Mouse (Mus musculus) ES-E14 (cell line): Measurements from ENCODE around the gene Otp. TPM values are rescaled to one million over a fixed set of nuclear protein-coding genes. Genes with fewer than 3 reads are reported as not detected.

Experiments used
- DNase-seq: peaks from one replicate; pipeline ENCODE4 v3.0.0-alpha.2; 2013; ENCODE audit warnings: low read depth, low spot score
- H3K27ac ChIP-seq: 2 replicates; pipeline ENCODE4 v1.5.1; 2012; ENCODE audit warnings: low read depth, mild to moderate bottlenecking, low read length, moderate library complexity, mixed read lengths; ENCODE audit not compliant: poor library complexity, insufficient read depth, severe bottlenecking
- H3K36me3 ChIP-seq: 2 replicates; pipeline ENCODE4 v1.6.1; 2012; ENCODE audit warnings: mild to moderate bottlenecking, low read length, moderate library complexity, mixed read lengths; ENCODE audit not compliant: control insufficient read depth, poor library complexity, insufficient read depth, severe bottlenecking
- H3K4me1 ChIP-seq, 2 experiments: fragments of 150-350 bp in 1 of 2; sonication (generic) in 1 of 2; 2 replicates each; pipeline ENCODE4 v1.6.1; 2012; ENCODE audit warnings: low read length in 2 of 2, mild to moderate bottlenecking in 1 of 2, mixed read lengths in 1 of 2; ENCODE audit not compliant: control insufficient read depth in 2 of 2, insufficient read depth in 2 of 2, poor library complexity in 1 of 2
- H3K4me3 ChIP-seq, 2 experiments: fragments of 150-350 bp in 1 of 2; sonication (generic) in 1 of 2; 2 replicates each; pipeline ENCODE4 v1.5.1; 2012; ENCODE audit warnings: low read length in 2 of 2, low read depth in 1 of 2, mild to moderate bottlenecking in 1 of 2, mixed read lengths in 1 of 2; ENCODE audit not compliant: insufficient read depth in 1 of 2, poor library complexity in 1 of 2, severe bottlenecking in 1 of 2
- H3K9ac ChIP-seq: 2 replicates; pipeline ENCODE4 v1.6.1; 2012; ENCODE audit warnings: low read depth, mild to moderate bottlenecking, low read length, mixed read lengths; ENCODE audit not compliant: poor library complexity, insufficient read depth, severe bottlenecking
- H3K9me3 ChIP-seq: fragments of 150-350 bp; sonication (generic); 2 replicates; pipeline ENCODE4 v1.6.1; 2012; ENCODE audit warnings: low read depth, mild to moderate bottlenecking, low read length; ENCODE audit not compliant: control insufficient read depth, insufficient read depth
- CHD2 ChIP-seq: IDR thresholded peaks from 2 replicates; pipeline ENCODE4 v1.6.1; 2014; ENCODE audit warnings: mild to moderate bottlenecking, low read depth, low read length, inconsistent platforms
- HCFC1 ChIP-seq: IDR thresholded peaks from 2 replicates; pipeline ENCODE4 v1.6.1; 2012; ENCODE audit warnings: low read length, inconsistent platforms, borderline replicate concordance; ENCODE audit not compliant: insufficient read depth
- MAFK ChIP-seq: IDR thresholded peaks from 2 replicates; pipeline ENCODE4 v1.6.1; 2014; ENCODE audit warnings: mild to moderate bottlenecking, low read depth, low read length, inconsistent platforms; ENCODE audit not compliant: insufficient read depth
- ZC3H11A ChIP-seq: IDR thresholded peaks from 2 replicates; pipeline ENCODE4 v1.6.1; 2012; ENCODE audit warnings: low read depth, mild to moderate bottlenecking, inconsistent platforms, low read length, borderline replicate concordance
- ZNF384 ChIP-seq: IDR thresholded peaks from 2 replicates; pipeline ENCODE4 v1.6.1; 2012; ENCODE audit warnings: low read depth, low read length, inconsistent platforms
- in situ Hi-C, 2 experiments: fragments of 600-800 bp; cut with MboI; formaldehyde crosslinking; loops; one replicate each; pipeline ENCODE4 v1.15.1; 2025; ENCODE audit warnings: low sequenced_read_pairs in 2 of 2, inconsistent platforms in 1 of 2; ENCODE audit not compliant: unreplicated experiment in 2 of 2
- total RNA-seq: library from RNA; depleted of rRNA; stranded (reverse); fragments of 300-350 nt; gene quantifications from 2 replicates; pipeline ENCODE4 v1.2.3, GENCODE M21; 2012; rRNA removed

The Otp gene
- not detected in 2 replicates for total RNA-seq

GRCm38 (mm10) chr13:94875396-94875880, at the start of gene Otp:
Gene Otp, plus strand, starts transcription at chr13:94875602.
- H3K9ac ChIP-seq: no peak within 1 kb of the TSS
- H3K27ac ChIP-seq: no peak within 1 kb of the TSS
- DNase-seq: no peak
- H3K9me3 ChIP-seq: no peaks in the 10 kb centered on the region
- no peak for TF ChIP-seq CHD2
- in situ Hi-C loops: no loop called here
- peaks cover 0 to 2% of the 10 kb centered on the region in 2 experiments; a peak in 1 of 4 replicates for H3K4me1 ChIP-seq
- H3K4me3 ChIP-seq: peak within 1 kb of the TSS; percentile 32; a peak in 3 of 4 replicates
- H3K36me3 ChIP-seq: no peaks in the 10 kb centered on the region

GRCm38 (mm10) chr13:94826389-94826788, 49.0 kb upstream of the Otp start:
- in situ Hi-C loops: no loop called here
- TF ChIP-seq ZNF384: no peak
- Histone ChIP-seq H3K27ac (no peak overlapping the region), H3K4me1 (peaks cover 0 to 2% of the 10 kb centered on the region in 2 experiments; a peak in 3 of 4 replicates), H3K9ac (no peak overlapping the region), H3K4me3 (no peak overlapping the region), H3K36me3 (no peaks in the 10 kb centered on the region), H3K9me3 (no peaks in the 10 kb centered on the region)
- no peak for DNase-seq

- Histone ChIP-seq H3K9ac (no peak overlapping the region), H3K27ac (no peak overlapping the region), H3K9me3 (no peaks in the 10 kb centered on the region), H3K4me1 (peaks cover 0 to 2% of the 10 kb centered on the region in 2 experiments; a peak in 3 of 4 replicates), H3K4me3 (no peak overlapping the region), H3K36me3 (no peaks in the 10 kb centered on the region)
- in situ Hi-C loops: no loop called here
- DNase-seq: no peak
- TF ChIP-seq HCFC1: no peak
- no peak for TF ChIP-seq ZNF384
- TF ChIP-seq MAFK: no peak
- TF ChIP-seq ZC3H11A: no peak
- TF ChIP-seq CHD2: no peak
Observed at GRCm38 (mm10) chr13:94826986-94827385, 48.4 kb upstream of the Otp start.

- Histone ChIP-seq H3K4me1 (peaks cover 0 to 2% of the 10 kb centered on the region in 2 experiments; a peak in 3 of 4 replicates), H3K36me3 (peaks cover 3% of the 10 kb centered on the region; the same call in 1 of the 2 replicates), H3K9me3 (no peaks in the 10 kb centered on the region), H3K4me3 (no peak overlapping the region), H3K27ac (no peak overlapping the region), H3K9ac (no peak overlapping the region)
- in situ Hi-C loops: no loop called here
- DNase-seq: no peak
- TF ChIP-seq ZNF384 (no peak), MAFK (no peak), ZC3H11A (no peak), HCFC1 (no peak), CHD2 (no peak)
Observed at GRCm38 (mm10) chr13:94827847-94828246, 47.6 kb upstream of the Otp start.

GRCm38 (mm10) chr13:94838047-94838720, 37.2 kb upstream of the Otp start:
- in situ Hi-C loops: no loop called here
- H3K9me3 ChIP-seq: no peaks in the 10 kb centered on the region
- peaks cover 7% of the 10 kb centered on the region for H3K36me3 ChIP-seq
- DNase-seq: no peak
- H3K4me1 ChIP-seq: no peaks in the 10 kb centered on the region
- no peak overlapping the region for H3K9ac ChIP-seq
- TF ChIP-seq ZC3H11A: no peak
- TF ChIP-seq CHD2: no peak
- no peak for TF ChIP-seq ZNF384
- TF ChIP-seq MAFK: no peak
- no peak for TF ChIP-seq HCFC1
- H3K27ac ChIP-seq: no peak overlapping the region
- no peak overlapping the region for H3K4me3 ChIP-seq
